Mouse (Mus musculus): ENCODE data around the gene Dnlz.

DNA sequence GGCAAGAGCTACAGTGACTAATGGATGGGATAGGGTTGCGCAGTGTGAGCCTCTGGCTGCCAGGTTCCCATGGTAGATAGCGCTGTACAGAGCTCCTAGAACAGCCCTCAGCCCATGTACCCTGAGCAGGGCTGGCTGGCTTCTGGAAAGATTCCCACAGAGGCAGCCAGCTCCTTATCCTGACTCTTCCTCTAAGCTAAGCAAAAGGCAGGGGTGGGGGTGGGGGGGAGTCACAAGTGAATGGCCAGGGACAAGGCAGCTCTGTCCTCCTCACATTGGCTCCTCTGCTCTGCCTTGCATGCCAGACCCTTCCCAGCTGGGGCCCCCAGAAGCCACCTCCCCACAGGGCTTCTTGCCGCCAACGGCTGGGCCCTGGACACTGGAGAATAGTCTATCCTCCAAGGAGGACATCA, 21.8 kb downstream of the Dnlz start:
- no peak for TF ChIP-seq EP300 (IDR thresholded peaks at IDR 0.05; ENCODE audit: low read depth)
- no peak for TF ChIP-seq CTCF (IDR thresholded peaks at IDR 0.05; ENCODE audit: low read depth)

Data from heart, postnatal 0 days (tissue).